Mouse (Mus musculus): Measurements from ENCODE around the gene Pcbp4.
A peak's percentile ranks its signal among the peaks of the same experiment; 100 is the strongest.

Pcbp4 gene

GRCm38 (mm10) chr9:106464751-106465541 lies 11.9 kb downstream of the Pcbp4 start:
- peak; percentile 45 for DNase-seq

GRCm38 (mm10) chr9:106465571-106466200 lies 12.6 kb downstream of the Pcbp4 start, which contains the start of gene Gpr62:
Gene Gpr62 (minus strand): TSS chr9:106465938.
- DNase-seq, result no peak

GRCm38 (mm10) chr9:106466721-106467120 lies 13.6 kb downstream of the Pcbp4 start:
- DNase-seq, result no peak

DNA sequence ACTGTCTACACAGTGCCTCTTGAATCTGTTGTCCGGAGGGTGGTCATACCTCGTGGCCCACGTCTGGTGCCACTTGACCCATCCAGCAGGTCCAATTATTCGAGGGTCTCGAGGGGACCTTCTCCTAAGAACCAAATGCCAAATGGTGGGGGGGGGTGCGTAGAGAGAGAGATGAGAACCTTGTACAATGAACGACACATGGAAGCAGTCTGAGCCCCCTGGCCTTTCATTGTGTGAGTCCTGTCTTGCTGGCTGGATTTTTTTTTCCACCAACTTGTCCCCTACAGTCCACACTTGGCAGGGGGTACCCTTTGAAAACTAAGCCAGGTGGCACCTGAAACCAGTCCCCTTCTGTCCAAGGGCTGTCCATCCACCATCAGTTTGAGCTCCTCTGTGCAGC lies 14.7 kb downstream of the Pcbp4 start:
- DNase-seq, result no peak

GRCm38 (mm10) chr9:106469317-106469716 lies 16.2 kb downstream of the Pcbp4 start:
- no peak for DNase-seq

GRCm38 (mm10) chr9:106469776-106470175 lies 16.7 kb downstream of the Pcbp4 start:
- no peak for DNase-seq

DNA sequence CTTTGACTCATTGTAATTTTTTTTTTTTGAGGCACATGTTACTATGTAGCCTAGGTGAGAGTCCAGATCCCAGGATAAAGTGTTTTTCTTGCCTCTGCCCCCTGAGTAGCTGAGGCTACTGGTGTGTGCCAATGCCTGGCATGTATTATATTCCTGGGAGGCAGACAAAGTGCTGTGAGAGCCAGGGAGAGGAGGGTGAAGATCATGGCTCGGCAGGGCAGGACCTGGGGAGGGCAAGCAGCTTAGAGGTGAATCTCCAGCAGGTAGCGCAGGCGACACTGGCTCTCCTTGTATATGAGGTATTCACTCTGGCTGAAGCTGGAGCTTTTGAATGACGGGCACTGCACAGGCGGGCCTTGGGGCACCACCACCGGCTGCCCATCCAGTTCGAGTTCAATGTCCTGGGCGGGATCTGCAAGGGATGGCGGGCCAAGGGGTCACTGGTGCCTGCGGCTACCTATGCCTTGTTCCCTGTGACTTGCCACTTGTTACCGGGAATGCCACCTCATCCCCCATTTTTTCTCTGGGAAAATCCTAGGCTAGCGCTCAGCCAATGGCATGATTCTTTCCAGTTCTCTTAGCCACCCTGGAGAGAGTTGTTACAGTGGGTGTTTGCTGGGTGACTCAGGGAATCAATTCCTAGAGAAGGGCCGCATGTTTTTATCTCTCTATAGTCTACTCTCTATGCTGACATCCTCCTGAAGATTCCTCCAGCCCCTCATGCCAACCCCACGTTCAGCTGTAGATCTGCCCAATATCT lies 18.1 kb downstream of the Pcbp4 start:
- no peak for DNase-seq

- peak; percentile 42 for DNase-seq
These were observed 18.8 kb downstream of the Pcbp4 start for GRCm38 (mm10) chr9:106471892-106472291.

GRCm38 (mm10) chr9:106472321-106472720 lies 19.2 kb downstream of the Pcbp4 start:
- no peak for DNase-seq

DNA sequence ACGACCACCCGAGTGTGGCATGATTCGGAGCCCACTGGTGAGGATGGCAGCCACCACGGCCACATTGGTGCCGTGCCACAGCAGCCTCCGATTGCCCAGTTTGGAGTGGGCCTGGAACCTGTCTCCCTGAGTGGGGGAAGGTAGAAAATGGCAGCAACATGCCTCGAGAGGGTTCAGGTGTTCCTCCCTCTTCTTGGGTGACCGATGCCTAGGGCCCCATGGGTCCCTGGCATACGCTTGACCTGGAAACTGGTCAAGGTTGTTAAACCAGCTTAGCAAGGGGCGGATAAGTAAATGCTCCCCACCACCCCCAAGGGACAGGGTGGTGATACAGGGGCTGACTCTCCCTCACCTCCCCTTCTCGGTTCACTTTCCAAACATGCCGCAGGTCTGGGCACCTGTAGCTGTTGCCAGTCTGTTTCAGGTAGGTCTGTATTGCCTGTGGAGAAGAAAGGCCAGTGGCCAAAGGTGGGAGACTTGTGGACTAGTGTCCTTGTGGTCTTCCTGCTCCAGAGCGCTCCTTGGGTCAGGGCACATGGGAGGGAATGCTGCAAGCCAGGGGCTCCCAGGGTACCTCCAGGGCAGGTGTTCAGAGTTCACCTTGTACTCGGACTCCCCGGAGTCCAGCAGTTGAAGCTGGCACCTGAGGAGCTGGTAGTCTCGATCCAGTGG lies 20.1 kb downstream of the Pcbp4 start:
- DNase-seq, result no peak

GRCm38 (mm10) chr9:106473753-106474105 lies 20.6 kb downstream of the Pcbp4 start:
- DNase-seq, result no peak

- DNase-seq, result peak; percentile 74
These were observed 21.4 kb downstream of the Pcbp4 start for GRCm38 (mm10) chr9:106474456-106474855.

GRCm38 (mm10) chr9:106475046-106475445 lies 22.0 kb downstream of the Pcbp4 start:
- DNase-seq, result no peak

- DNase-seq, result no peak
These were observed 22.5 kb downstream of the Pcbp4 start, which contains the start of gene Rrp9 for GRCm38 (mm10) chr9:106475663-106476001. Gene Rrp9 (plus strand): TSS chr9:106475963.

DNA sequence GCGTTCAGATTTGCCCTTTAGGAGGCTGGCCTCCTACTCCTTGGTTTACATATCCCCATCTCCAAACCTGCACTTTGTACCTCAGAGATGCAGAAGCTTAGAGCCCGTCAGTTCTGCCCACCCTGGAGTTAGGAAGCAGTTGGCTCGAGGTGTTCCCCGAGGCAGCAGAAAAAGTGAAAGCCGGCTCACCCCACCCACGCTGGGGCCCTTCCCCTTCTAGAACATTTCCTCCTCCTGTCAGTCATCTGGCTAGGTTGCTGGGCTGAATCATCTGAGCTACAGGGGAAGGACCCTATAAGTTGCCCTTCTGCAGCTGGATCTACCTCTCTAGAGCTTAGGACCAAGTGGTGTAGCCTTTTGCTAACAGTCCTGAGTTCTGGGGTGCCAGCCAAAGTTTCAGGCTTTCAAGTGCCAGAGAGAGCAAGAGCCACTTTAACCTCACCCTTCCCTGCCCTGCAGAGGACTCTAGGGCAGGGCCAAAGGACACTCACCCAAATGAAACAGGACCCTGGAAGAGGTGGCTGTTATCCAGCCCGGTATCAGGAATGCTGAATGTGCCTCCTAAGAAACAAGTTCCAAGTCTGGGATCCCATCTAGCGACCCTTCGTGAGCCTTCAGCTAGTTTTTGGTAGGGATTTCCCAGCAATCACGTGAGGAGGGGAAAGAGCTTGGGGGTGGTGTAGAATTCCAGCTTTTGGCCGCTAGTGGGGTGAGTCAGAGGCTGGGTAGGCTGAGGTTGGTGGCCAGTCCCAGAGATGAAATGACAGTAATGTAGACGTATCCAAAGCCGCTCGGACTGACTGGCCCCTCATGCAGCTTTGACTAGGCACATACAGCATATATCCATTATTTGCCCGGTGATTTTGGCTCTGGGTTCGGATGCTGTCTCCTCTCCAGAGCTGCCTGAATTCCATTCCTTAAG lies 23.2 kb downstream of the Pcbp4 start:
- DNase-seq, result no peak

- peak; percentile 99 for DNase-seq
These were observed 23.9 kb downstream of the Pcbp4 start, which contains the start of gene Parp3 for GRCm38 (mm10) chr9:106476924-106477484. Gene Parp3 (minus strand): TSS chr9:106476949.

DNA sequence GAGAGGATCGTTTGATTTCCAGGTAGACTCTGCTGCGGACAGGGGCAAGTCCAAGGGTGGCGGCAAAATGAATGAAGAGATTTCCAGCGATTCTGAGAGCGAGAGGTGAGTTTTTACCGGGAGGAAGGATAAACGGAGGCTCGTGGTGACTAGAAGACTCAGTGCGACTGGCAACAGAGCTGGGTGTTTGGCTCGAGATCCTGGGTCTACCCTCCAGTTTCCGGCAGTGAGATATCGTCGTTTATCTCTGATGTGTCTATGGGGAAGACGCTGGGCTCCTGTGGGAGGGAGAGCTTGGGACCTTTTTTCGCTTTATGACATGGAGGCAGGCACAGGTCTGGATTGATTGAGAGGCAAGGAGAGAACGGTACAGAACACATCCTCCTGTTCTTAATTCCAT lies 24.6 kb downstream of the Pcbp4 start:
- no peak for DNase-seq

GRCm38 (mm10) chr9:106478101-106478500 lies 25.0 kb downstream of the Pcbp4 start:
- DNase-seq, result no peak

- DNase-seq, result no peak
These were observed 27.4 kb downstream of the Pcbp4 start for GRCm38 (mm10) chr9:106480541-106480940.

DNA sequence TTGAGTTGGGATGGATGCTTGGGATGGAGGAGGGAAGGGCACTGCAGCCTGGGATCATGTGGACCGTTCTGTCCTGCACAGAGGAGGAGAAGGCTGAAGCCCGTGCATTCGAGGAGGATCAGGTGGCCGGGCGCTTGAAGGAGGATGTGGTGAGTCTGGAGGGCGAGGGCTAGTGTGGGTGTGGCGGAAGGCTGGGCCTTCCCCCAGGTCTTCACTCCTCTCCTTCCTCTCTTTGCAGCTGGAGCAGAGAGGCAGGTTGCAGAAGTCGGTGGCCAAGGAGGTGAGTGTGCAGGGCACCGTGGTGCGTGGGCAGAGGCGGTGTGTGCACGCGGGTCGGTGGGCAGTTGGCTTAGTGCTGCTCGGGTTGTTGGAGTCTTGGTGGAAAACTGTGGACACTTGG lies 28.0 kb downstream of the Pcbp4 start:
- DNase-seq, result no peak

GRCm38 (mm10) chr9:106481676-106482075 lies 28.6 kb downstream of the Pcbp4 start:
- DNase-seq, result no peak

Measured in liver (tissue).